Mouse (Mus musculus) kidney, embryonic 14.5 days (tissue): ENCODE data around the gene Prl7a2. TPM values are rescaled to one million over a fixed set of nuclear protein-coding genes. Genes with fewer than 3 reads are reported as not detected.

Experiments
- ATAC-seq: fragments of 200-750 bp; cut with Nextera tagmentation; 2 replicates; pipeline ENCODE4 v1.8.0; 2017; ENCODE audit warnings: moderate number of reproducible peaks, mild to moderate bottlenecking, moderate TSS enrichment, moderate library complexity; ENCODE audit not compliant: low FRiP score, low TSS enrichment
- H3K27ac ChIP-seq: fragments of 300-500 bp; sonication (generic); 2 replicates; pipeline ENCODE4 v1.5.1; 2014; ENCODE audit warnings: low read depth, mild to moderate bottlenecking, low read length, moderate library complexity, mixed read lengths
- H3K27me3 ChIP-seq: fragments of 300-500 bp; sonication (generic); 2 replicates; pipeline ENCODE4 v1.6.1; 2014; ENCODE audit warnings: mild to moderate bottlenecking, low read length; ENCODE audit not compliant: control insufficient read depth, insufficient read depth
- H3K36me3 ChIP-seq: fragments of 300-500 bp; sonication (generic); 2 replicates; pipeline ENCODE4 v1.6.1; 2014; ENCODE audit warnings: low read length, mixed read lengths; ENCODE audit not compliant: control insufficient read depth, insufficient read depth
- H3K4me1 ChIP-seq: fragments of 300-500 bp; sonication (generic); 2 replicates; pipeline ENCODE4 v1.6.1; 2014; ENCODE audit warnings: low read length, mixed read lengths; ENCODE audit not compliant: control insufficient read depth, insufficient read depth
- H3K4me2 ChIP-seq: fragments of 300-500 bp; sonication (generic); replicated peaks from 2 replicates; pipeline ENCODE4 v1.6.1; 2014; ENCODE audit warnings: low read depth, mild to moderate bottlenecking, low read length
- H3K4me3 ChIP-seq: fragments of 300-500 bp; sonication (generic); 2 replicates; pipeline ENCODE4 v1.5.1; 2014; ENCODE audit warnings: mild to moderate bottlenecking, low read length
- H3K9ac ChIP-seq: fragments of 300-500 bp; sonication (generic); 2 replicates; pipeline ENCODE4 v1.6.1; 2014; ENCODE audit warnings: low read depth, mild to moderate bottlenecking, low read length, moderate library complexity
- H3K9me3 ChIP-seq: fragments of 300-500 bp; sonication (generic); 2 replicates; pipeline ENCODE4 v1.6.1; 2016; ENCODE audit warnings: low read length; ENCODE audit not compliant: control insufficient read depth
- WGBS: fragments of 180-500 bp; shearing (Covaris S2); extraction: QIAGEN DNeasy Blood & Tissue Kit; methylation state at CpG from one replicate; pipeline ENCODE4 v1.1.7; 2014; 5-methylcytosine and 5-hydroxymethylcytosine counted together
- polyA plus RNA-seq: library from polyadenylated mRNA; unstranded; fragments of >200 nt; fragmentation: Nextera tagmentation; extraction: Ambion mirVana; gene quantifications from 2 replicates; pipeline ENCODE4 v1.2.1, GENCODE M21; 2014

Prl7a2 gene
- polyA plus RNA-seq = not detected in 2 replicates

DNA sequence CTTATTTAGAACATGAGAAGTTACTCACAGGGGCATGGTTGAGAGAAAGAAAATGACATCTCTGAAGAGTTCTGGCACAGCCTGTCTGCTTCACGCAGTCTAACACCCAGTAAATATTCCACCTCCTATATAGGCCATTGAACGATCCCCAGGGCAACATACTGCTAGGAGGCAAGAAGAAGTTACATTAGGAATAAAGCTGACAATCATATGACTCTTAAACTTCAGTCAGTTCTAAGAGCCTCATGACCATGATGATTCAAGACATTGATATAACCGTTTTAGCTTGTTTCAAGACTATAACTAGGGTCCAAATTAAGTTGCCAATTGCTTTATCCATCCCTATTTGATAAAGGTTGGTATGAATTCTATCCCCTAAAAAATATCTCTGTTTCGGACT lies at the start of gene Prl7a2:
TSS of gene Prl7a2 (minus strand) at position 101 of the 400 bp plus-strand sequence.
- Histone ChIP-seq H3K4me1 (no peaks in the 10 kb centered on the region), H3K27ac (no peak within 1 kb of the TSS), H3K4me2 (no peak within 1 kb of the TSS), H3K4me3 (no peak within 1 kb of the TSS), H3K9ac (no peak within 1 kb of the TSS), H3K9me3 (no peaks in the 10 kb centered on the region), H3K36me3 (no peaks in the 10 kb centered on the region), H3K27me3 (no peaks in the 10 kb centered on the region)
- WGBS = 81% methylated on average over 4 of the region's 4 CpGs
- no peak for ATAC-seq

DNA sequence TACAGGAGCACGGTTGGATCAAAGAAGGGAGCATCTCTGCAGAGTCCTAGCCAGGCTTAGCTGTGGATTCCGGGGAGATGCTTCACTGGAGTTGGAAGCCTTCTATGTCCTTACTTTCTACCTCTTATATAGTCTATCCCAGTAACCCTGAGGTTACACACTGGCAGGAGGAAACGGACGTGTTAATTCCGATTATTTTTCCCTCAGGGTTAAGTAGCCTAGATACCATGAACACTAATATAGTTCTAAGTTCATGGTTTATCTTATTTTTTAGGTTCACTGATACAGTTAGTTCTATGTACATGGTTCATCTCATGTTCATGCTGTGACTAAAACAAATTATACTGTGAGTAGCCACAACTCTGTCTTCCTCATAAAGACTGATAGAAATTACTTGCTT lies 48.8 kb upstream of the Prl7a2 start, which contains the start of gene Prl7d1:
TSS of gene Prl7d1 (minus strand) at position 101 of the 400 bp plus-strand sequence.
- WGBS = 90% methylated on average over 5 of the region's 5 CpGs

DNA sequence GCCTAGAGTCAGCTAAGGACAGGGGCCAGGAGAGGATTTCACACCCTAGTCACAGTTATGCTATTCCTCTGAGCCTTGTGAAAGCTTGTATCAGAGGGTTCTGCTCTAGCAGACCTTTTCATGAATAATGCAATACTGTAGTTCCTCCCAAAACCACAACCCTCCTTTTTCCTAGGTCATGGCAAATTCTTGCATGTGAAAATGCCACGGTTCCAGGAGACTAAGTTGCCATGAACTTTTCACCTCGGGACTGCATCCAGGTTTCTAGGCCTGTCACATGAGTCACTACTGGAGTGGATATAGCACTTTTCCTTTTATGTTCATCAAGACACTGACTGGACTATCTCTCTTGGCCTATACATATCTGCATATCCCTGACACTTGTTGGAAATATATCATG lies 38.7 kb upstream of the Prl7a2 start:
- Histone ChIP-seq H3K4me1 (no peaks in the 10 kb centered on the region), H3K9ac (no peak overlapping the region), H3K4me2 (no peak overlapping the region), H3K27me3 (no peaks in the 10 kb centered on the region), H3K27ac (no peak overlapping the region), H3K9me3 (no peaks in the 10 kb centered on the region), H3K36me3 (no peaks in the 10 kb centered on the region), H3K4me3 (no peak overlapping the region)
- 66% methylated on average over 2 of the region's 2 CpGs for WGBS
- ATAC-seq = no peak

More for the DNA sequence above, 48.8 kb upstream of the Prl7a2 start, which contains the start of gene Prl7d1:
- Histone ChIP-seq H3K9ac (no peak within 1 kb of the TSS), H3K27ac (no peak within 1 kb of the TSS), H3K9me3 (no peaks in the 10 kb centered on the region), H3K4me1 (no peaks in the 10 kb centered on the region), H3K4me2 (no peak within 1 kb of the TSS), H3K4me3 (no peak within 1 kb of the TSS), H3K36me3 (no peaks in the 10 kb centered on the region), H3K27me3 (no peaks in the 10 kb centered on the region)
- no peak for ATAC-seq

DNA sequence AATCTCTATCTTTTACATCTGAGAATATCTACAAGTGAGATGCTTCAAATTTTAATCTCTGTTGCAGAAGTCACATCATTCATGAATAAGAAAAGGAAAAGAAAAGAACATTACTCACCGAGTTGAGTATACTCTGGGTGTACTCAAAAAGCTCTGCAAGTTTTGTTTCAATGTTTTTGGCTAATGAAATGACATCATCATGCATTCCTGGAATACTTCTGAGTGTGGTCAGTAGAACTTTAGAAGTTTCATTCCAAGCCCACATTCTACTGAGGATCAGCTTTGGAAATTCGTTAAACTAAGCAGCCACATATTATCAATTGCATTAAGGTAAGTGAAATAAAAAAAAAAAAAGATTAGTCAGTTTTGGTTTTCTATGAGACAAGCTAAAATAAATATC lies 7.1 kb downstream of the Prl7a2 start:
- Histone ChIP-seq H3K36me3 (no peaks in the 10 kb centered on the region), H3K9ac (no peak overlapping the region), H3K4me1 (no peaks in the 10 kb centered on the region), H3K27me3 (no peaks in the 10 kb centered on the region), H3K27ac (no peak overlapping the region), H3K4me3 (no peak overlapping the region), H3K9me3 (no peaks in the 10 kb centered on the region), H3K4me2 (no peak overlapping the region)
- WGBS = 83% methylated on average over 2 of the region's 2 CpGs
- ATAC-seq = no peak

DNA sequence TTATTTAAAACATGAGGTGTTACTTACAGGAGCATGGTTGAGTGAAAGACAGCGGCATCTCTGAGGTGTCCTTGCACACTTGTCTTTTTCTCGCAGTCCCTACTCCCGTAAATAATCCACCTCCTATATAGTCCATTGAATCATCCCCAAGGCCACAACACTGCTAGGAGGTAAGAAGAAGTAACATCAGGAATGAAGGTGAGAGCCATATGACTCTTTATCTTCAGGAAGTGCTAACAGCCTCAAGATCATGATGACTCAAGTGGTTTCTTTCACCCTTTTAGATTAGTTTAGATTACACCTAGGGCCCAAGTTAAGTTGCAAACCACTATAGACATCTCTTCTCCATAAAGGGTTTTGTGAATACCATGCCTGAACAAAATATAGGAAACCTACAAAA lies 25.4 kb downstream of the Prl7a2 start, which contains the start of gene Prl7a1:
TSS of gene Prl7a1 (minus strand) at position 101 of the 400 bp plus-strand sequence.
- no peak within 1 kb of the TSS for H3K9ac ChIP-seq
- no peak for ATAC-seq
- H3K9me3 ChIP-seq = no peaks in the 10 kb centered on the region
- no peak within 1 kb of the TSS for H3K27ac ChIP-seq
- H3K4me1 ChIP-seq = no peaks in the 10 kb centered on the region
- no peak within 1 kb of the TSS for H3K4me3 ChIP-seq
- H3K4me2 ChIP-seq = no peak within 1 kb of the TSS
- 93% methylated on average over 3 of the region's 3 CpGs for WGBS
- H3K27me3 ChIP-seq = no peaks in the 10 kb centered on the region
- no peaks in the 10 kb centered on the region for H3K36me3 ChIP-seq

DNA sequence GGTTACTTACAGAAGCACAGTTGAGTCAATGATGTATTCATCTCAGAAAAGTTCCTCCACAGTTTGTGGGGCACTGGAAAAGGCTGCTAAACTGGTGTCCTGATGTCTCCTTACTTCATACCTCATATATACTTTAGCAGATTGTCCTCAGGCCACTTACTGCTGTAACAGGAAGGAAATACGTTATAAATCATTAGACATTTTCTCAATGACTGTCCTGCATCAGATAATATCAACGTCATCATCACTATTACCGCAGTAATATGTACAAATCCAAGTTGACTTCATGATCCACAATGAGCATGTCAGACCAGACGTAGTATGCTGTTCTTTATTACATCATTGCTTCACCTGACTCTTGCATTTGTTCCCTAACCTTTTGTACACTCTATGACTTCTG lies 57.4 kb downstream of the Prl7a2 start, which contains the start of gene Prl7b1:
TSS of gene Prl7b1 (minus strand) at position 101 of the 400 bp plus-strand sequence.
- no peaks in the 10 kb centered on the region for H3K36me3 ChIP-seq
- no peaks in the 10 kb centered on the region for H3K27me3 ChIP-seq
- H3K4me2 ChIP-seq = no peak within 1 kb of the TSS
- ATAC-seq = no peak
- no peak within 1 kb of the TSS for H3K4me3 ChIP-seq
- no peak within 1 kb of the TSS for H3K27ac ChIP-seq
- no peak within 1 kb of the TSS for H3K9ac ChIP-seq
- no peaks in the 10 kb centered on the region for H3K9me3 ChIP-seq
- 73% methylated on average over 4 of the region's 4 CpGs for WGBS
- no peaks in the 10 kb centered on the region for H3K4me1 ChIP-seq

Other genes with a start within 250 kb of the Prl7a2 start
- not detected in 2 replicates for gene Prl8a6, start 229.3 kb downstream of the Prl7a2 start, polyA plus RNA-seq
- not detected in 2 replicates for gene Prl8a8, start 154.8 kb downstream of the Prl7a2 start, polyA plus RNA-seq
- gene Prl8a9, start 103.4 kb downstream of the Prl7a2 start, polyA plus RNA-seq = not detected in 2 replicates
- gene Prl8a1, start 85.9 kb downstream of the Prl7a2 start, polyA plus RNA-seq = not detected in 2 replicates
- not detected in 2 replicates for gene Prl7b1, start 57.5 kb downstream of the Prl7a2 start, polyA plus RNA-seq
- gene Prl7a1, start 25.5 kb downstream of the Prl7a2 start, polyA plus RNA-seq = not detected in 2 replicates
- gene Prl7d1, start 48.7 kb upstream of the Prl7a2 start, polyA plus RNA-seq = not detected in 2 replicates
- gene Prl7c1, start 112.8 kb upstream of the Prl7a2 start, polyA plus RNA-seq = not detected in 2 replicates
- gene Prl2a1, start 133.6 kb upstream of the Prl7a2 start, polyA plus RNA-seq = not detected in 2 replicates
- gene Prl2c1, start 181.3 kb upstream of the Prl7a2 start, polyA plus RNA-seq = not detected in 2 replicates